Mouse (Mus musculus): Measurements from ENCODE around the gene Clic5.
"Not testable (repeated sequence)": the region's sequence is repeated elsewhere in the genome, so short reads cannot be mapped to it uniquely, and the experiment has no call there.

The Clic5 gene

GRCm38 (mm10) chr17:44188042-44188768 lies at the start of gene Clic5:
TSS of gene Clic5 (plus strand) at chr17:44188584.
- peak; percentile 15 to 33 for DNase-seq (ENCODE audit: low spot score in 2 of 2)

DNA sequence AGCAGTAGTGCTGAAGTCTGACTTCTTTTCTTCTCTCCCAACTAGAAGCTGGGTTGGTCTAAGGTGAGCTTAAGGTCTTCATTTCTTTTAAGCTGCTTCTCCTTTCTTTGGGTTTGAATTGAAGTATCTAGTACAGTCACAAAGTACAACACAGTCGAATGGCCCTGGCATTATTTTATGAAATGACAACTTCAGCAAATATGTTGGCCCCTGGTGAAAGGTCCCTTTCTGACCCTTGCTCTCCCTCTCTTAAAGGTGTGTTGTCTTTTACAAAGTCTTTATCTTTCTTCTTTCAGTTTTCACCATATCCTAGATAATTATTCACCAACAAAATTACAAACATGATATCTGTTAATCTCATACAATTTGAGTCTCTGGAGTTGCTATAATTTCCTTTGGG lies 42.6 kb upstream of the Clic5 start:
- no peak for DNase-seq (ENCODE audit: low spot score in 2 of 2)

GRCm38 (mm10) chr17:44148109-44148846 lies 40.1 kb upstream of the Clic5 start:
- DNase-seq (ENCODE audit: low spot score in 2 of 2), result no peak

- DNase-seq (ENCODE audit: low spot score in 2 of 2), result peak in 1 of 2 experiments; percentile 56
Observed at GRCm38 (mm10) chr17:44151130-44151529, 37.3 kb upstream of the Clic5 start.

DNA sequence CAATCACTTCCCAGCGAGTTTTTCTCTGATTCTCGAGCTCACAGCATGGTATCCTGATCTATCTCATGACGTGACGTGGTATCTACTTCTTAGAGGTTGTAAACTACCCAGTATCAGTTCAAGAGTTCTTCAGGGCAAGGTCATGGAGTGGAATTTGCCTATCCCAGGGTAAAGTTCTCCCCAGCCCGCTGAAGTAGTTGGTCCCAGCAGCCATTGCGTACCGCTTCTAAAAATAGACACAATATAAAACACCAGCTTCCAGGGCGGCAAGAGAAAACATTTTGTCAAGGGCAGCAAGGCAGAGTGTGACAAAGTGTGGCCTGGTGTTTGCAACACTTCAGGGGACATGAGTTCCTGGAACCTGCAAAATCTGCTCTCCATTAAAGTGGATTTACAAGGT lies 36.5 kb upstream of the Clic5 start:
- DNase-seq (ENCODE audit: low spot score in 2 of 2), result no peak

DNA sequence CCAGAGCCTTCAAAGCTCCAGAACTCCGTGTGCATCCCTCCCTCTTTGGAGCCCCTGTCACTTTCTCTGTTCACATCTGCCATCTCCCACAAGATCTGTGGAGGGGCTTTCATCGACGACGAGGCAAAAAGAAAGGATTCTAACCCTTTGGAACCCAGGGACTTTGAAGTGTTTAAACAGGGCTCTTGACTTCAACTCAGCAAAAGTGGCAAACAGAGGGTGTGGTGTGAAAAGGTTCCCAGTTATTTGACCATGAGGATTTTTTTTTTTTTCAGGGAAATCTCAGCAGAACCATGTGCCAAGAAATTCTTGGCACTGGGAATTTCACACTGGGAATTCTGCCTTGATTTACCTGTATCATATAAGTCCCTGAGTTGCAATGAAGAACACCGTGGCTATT lies 34.5 kb upstream of the Clic5 start:
- no peak for DNase-seq (ENCODE audit: low spot score in 2 of 2)

- no peak for DNase-seq (ENCODE audit: low spot score in 2 of 2)
Observed at GRCm38 (mm10) chr17:44155204-44155603, 33.2 kb upstream of the Clic5 start.

DNA sequence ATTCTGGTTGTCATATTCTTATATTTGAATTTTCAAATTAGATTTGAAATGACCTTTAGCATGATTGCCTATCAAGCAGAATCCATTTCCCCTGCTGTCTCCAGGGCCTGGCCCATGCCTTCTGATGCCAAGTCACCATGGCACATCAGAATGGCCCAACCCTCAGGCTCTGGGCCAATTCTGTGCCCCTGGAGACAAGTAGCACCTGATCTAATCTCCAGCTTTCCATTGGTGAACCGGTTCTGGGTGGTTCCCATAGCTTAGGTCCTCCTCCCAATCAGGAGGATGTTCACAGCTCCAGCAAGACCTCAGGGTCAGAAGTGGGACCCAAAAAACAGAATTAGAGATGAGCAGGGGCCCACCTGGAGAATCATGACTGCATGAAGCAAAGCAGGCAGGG lies 30.2 kb upstream of the Clic5 start:
- no peak for DNase-seq (ENCODE audit: low spot score in 2 of 2)

- no peak for DNase-seq (ENCODE audit: low spot score in 2 of 2)
Observed at GRCm38 (mm10) chr17:44160449-44160848, 27.9 kb upstream of the Clic5 start.

- no peak for DNase-seq (ENCODE audit: low spot score in 2 of 2)
Observed at GRCm38 (mm10) chr17:44162514-44162913, 25.9 kb upstream of the Clic5 start.

- DNase-seq (ENCODE audit: low spot score in 2 of 2), result no peak
Observed at GRCm38 (mm10) chr17:44162935-44163334, 25.4 kb upstream of the Clic5 start.

GRCm38 (mm10) chr17:44165730-44166347 lies 22.5 kb upstream of the Clic5 start:
- no peak for DNase-seq (ENCODE audit: low spot score in 2 of 2)

GRCm38 (mm10) chr17:44169676-44170075 lies 18.7 kb upstream of the Clic5 start:
- DNase-seq (ENCODE audit: low spot score in 2 of 2), result no peak

GRCm38 (mm10) chr17:44170316-44170715 lies 18.1 kb upstream of the Clic5 start:
- DNase-seq (ENCODE audit: low spot score in 2 of 2), result no peak

DNA sequence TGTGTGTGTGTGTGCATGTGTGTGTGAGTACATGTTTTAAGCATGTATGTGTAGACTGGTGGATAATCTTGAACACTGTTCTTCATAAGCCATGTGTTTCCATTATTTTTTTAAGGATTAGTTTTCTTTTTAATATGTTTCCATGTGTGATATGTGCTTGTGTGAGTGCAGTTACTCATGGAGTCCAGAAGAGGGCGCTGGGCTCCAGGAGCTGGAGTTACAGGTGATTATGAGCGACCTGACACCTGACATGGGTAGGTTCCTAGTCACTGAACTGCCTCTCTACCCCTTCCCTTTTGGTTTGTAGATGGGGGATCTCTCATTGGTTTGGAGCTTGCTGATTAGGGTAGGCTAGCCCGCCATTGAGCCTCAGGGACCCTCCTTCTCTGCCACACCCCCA lies 16.5 kb upstream of the Clic5 start:
- DNase-seq (ENCODE audit: low spot score in 2 of 2), result no peak

- DNase-seq (ENCODE audit: low spot score in 2 of 2), result no peak
Observed at GRCm38 (mm10) chr17:44173341-44173740, 15.0 kb upstream of the Clic5 start.

GRCm38 (mm10) chr17:44177291-44177690 lies 11.1 kb upstream of the Clic5 start:
- no peak for DNase-seq (ENCODE audit: low spot score in 2 of 2)

DNA sequence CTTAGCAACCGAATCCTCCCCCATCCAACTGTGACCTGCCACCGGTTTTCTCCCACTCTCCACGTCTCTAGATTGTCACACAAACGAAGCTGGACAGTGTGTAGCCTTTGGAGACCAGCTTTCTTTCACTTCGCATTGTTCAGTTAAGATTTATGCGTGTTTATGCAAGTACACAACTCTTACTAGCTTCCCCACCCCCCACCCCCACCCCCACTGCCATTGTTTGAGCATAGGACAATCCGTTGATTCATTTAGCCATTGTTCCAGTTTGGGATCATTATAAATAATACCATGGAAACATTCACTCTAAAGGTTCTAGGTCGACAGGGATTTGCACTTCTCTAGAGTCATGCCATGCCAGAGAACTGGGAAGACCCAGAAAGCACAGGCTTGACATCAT lies 7.0 kb upstream of the Clic5 start:
- no peak for DNase-seq (ENCODE audit: low spot score in 2 of 2)

DNA sequence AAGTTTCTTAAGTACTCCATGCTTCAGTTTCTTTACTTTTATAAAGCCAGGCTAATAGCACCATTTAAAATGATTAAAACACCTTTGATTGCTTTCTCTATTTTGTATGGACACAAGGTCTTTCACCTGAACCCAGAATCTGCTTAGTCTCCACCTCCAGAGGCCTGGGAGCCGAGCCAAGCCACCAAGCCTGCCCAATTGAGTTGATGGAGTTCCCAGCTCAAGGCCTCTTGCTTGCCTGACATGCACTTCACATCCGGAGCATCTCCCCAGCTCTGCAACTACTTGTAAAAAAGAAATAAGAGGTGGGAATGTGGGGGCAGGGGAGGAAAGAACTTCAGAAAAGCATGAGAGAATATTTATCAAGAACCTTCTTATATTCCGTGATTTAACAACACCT lies 1.5 kb upstream of the Clic5 start:
- no peak for DNase-seq (ENCODE audit: low spot score in 2 of 2)

- DNase-seq (ENCODE audit: low spot score in 2 of 2), result not testable (repeated sequence)
Observed at GRCm38 (mm10) chr17:44187537-44187936, 847 bp upstream of the Clic5 start.

GRCm38 (mm10) chr17:44188769-44189145 lies 373 bp downstream of the Clic5 start:
- DNase-seq (ENCODE audit: low spot score in 2 of 2), result no peak

DNA sequence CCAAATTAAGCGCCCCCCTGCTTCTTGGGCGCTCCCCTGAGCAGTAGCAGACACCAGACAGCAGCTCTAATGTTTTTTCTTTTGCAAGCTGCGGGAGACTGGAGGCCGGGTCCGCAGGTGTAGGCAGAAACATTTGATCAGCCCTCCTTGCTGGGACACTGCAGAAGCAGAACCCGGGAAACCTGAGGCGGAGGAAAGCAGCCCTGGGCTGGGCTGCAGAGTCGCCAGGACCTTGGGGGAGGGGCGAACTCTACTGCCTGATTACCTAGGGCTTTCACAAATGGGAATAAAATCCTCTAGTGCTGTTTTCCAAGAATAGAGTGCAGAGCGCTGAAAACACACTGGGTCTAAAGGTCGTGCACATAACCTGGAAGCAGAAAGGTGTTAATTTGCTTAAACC lies 1.3 kb downstream of the Clic5 start:
- peak in 1 of 2 experiments; percentile 6 for DNase-seq (ENCODE audit: low spot score in 2 of 2)

GRCm38 (mm10) chr17:44190246-44190645 lies 1.9 kb downstream of the Clic5 start:
- no peak for DNase-seq (ENCODE audit: low spot score in 2 of 2)
